14 mouse cellular contexts compared by ENCODE assay signal in genomic region chr2:122716301-122716842, GRCm38 (mm10).
"Had no signal": no experiment of that assay in that cellular context is flagged by ENCODE, and none has a peak within 500 bp of the region (broad histone marks: within the 10 kb centered on the region; RNA-seq: fewer than 3 reads in every experiment).

No protein-coding gene starts in this region.

- H3K4me1 ChIP-seq: limb, embryonic 13.5 days; midbrain, embryonic 10.5 days; neural tube, embryonic 12.5 days had no signal

- H3K27me3 ChIP-seq: limb, embryonic 13.5 days; neural tube, embryonic 12.5 days had no signal

- H3K27ac ChIP-seq: layer of hippocampus, adult 2 months; limb, embryonic 13.5 days; liver, embryonic 14.5 days; midbrain, embryonic 10.5 days; neural tube, embryonic 12.5 days; stomach, postnatal 0 days had no signal

- ATAC-seq: lung, postnatal 0 days had no signal

- H3K36me3 ChIP-seq: limb, embryonic 13.5 days; midbrain, embryonic 10.5 days; neural tube, embryonic 12.5 days had no signal

- H3K4me3 ChIP-seq: layer of hippocampus, adult 2 months; limb, embryonic 13.5 days; midbrain, embryonic 10.5 days; neural tube, embryonic 12.5 days had no signal

- DNase-seq: kidney, adult 18-20 months; kidney, postnatal 10 days; kidney, postnatal 4 days; left cerebral cortex, postnatal 4 days; lung, adult 18-20 months; lung, postnatal 4 days; midbrain, embryonic 14.5 days had no signal
